Mouse (Mus musculus) heart, postnatal 14 days (tissue): ENCODE measurements around the gene Actr8. TPM values are rescaled to one million over a fixed set of nuclear protein-coding genes. Genes with fewer than 3 reads are reported as not detected.

ENCODE experiments used
- DNase-seq, 2 experiments: peaks; one replicate each; pipeline ENCODE4 v3.0.0; 2021 to 2022
- intact Hi-C: fragments of 180-260 bp; cut with DNase I; formaldehyde crosslinking; loops from one replicate; pipeline ENCODE4 v1.15.1; 2025
- total RNA-seq, 2 experiments: library from RNA; stranded (reverse); gene quantifications; 2 replicates each; pipeline ENCODE4 v1.2.3; 2021

Actr8 gene
- total RNA-seq, 2 experiments from 2014 or later: 38.3 to 39.3 TPM

DNA sequence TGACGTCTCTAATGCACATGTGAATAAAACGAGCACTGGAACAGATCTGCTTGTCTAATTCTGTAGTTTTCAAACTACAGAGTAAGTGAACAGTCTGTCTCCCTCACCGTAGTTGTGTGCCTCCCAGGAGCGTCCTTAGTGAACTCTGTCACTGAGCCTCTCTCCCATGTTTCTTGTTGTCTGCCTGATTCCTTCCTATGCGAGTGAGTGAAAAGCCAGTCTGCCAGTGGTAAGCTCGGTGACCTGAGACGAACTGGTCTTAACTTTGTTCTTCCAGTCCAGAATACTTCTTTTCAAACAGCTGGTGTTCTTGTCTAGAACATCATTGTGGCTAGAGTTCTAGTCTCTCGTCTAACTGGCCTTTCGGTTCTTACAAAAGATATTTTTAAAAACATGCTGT lies 9.6 kb downstream of the Actr8 start:
- no peak for DNase-seq
- intact Hi-C loops: no loop called here

DNA sequence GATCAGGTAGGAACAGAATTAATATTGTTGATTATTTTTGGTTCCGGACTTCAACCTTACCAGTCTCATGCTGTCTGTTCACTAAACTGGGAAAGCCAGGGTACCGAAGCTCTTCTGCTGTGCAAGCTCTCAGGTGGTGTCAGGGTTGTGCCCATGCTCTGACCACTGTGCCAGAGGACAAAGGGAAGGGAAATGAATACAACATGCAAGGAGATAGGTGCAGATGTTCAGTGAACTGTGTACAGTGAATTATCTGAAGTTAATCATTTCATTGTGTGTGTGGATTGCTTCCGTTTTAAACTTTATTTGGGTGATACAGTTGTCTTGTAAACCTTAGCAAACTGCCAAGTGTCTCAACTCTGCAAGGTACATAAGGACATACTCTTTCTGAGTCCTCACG lies 10.2 kb downstream of the Actr8 start:
- intact Hi-C loops: no loop called here

DNA sequence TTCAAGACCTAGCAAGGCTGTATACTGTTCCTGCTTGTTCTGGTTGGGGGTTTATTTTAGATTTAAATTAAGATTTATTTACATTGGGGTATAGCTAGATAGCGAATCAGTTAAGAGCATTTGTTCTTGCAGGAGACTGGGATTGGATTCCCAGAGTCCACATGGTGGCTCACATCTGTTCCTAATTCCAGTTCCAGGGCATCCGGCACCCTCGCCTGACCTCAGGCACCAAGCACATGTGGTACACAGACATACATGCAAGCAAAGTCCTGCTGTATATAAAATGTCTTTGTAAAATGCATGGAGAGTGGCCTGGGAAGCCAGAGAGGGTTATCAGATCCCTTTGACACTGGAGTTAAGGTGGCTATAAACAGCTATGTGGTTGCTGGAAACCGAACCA lies 16.8 kb downstream of the Actr8 start:
- intact Hi-C loops: no loop called here
- no peak for DNase-seq

More for the DNA sequence above, 10.2 kb downstream of the Actr8 start:
- DNase-seq: no peak

DNA sequence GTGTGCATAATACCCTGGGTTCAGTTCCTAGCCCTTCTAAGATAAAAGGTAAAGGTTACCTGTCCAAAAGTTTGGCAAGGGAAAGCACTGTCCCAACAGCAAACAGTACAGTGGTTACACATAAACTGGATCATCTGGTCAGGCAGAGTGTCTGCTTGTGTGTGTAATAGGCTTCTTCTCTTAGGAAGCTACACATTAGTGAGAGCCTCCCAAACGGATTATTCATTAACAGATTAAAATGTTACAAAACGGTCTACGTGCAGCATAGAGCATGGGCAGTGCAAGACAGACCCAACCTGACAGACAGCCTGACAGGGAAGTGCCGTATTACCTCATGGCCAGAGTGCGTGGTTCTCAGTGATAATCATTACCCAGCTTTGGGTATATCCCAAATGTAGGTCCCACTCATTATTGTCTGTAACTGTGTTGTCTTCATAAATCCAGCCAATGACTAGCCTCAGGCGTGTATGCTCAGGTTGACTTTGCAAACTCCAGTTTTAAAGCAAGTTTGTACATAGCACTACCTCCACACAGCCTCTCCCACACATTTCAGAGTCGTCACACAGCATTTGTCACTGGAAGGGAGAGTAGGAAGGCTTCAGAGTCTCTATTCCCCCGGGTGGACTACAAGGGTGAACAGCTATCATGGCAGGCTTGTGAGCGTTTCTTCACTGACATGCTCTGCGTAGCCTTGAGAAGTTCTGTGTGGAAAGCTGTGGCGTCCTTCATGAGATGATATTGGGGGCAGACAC lies 18.0 kb downstream of the Actr8 start:
- no peak for DNase-seq
- intact Hi-C loops: no loop called here

DNA sequence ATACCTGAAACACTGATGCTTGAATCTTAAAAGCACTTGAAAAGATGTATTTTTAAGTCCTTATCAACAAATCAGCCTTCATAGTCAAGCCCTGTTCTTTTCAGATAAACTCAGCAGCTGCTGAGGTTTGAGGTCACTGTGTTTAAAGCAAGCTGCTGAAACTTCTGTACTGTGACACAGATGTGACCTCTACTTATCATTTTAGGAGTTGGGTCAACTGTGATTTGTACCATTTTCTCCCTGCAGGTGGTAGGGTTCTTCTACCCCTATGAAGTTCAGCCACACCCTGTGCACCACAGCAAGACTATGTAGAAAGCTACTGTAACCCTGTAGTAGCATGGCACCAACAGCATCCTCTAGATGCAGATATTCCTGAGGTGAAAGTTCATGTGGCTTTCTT lies 19.2 kb downstream of the Actr8 start:
- intact Hi-C loops: no loop called here
- DNase-seq: no peak

DNA sequence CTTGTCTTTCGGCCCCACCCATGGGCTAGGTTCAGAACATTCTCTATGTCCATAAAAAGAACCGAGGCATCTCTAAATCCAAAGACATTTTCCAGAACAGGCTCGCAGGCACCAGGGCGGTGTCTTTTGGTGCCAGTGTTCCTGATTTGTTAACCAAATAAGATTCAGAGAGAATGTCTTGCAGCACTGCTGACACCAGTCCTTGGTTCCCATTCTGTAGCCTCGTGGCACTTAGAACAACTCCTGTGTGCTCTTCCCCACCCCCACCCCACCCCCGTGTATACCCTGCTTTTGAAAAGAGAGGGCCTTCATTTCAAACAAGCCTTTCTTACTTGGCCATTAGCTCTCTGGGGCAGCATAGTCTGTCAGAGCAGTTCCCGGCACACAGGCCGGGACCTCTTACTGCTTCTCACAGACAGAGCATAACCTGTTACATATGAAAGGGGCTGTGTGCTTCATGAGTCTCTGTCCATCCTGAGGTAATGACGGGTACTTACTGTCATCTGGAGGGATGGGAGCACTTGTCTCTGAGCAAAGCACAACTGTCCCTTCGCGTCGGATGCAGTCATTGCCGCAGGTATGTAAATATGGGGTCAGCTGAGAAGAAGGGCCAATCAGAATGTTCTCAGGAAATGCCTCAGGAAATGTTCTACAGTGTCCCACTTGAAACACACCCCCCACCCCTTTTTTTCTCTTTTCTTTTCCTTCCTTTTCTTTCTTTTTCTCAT lies 20.8 kb downstream of the Actr8 start:
- no peak for DNase-seq
- intact Hi-C loops: no loop called here

DNA sequence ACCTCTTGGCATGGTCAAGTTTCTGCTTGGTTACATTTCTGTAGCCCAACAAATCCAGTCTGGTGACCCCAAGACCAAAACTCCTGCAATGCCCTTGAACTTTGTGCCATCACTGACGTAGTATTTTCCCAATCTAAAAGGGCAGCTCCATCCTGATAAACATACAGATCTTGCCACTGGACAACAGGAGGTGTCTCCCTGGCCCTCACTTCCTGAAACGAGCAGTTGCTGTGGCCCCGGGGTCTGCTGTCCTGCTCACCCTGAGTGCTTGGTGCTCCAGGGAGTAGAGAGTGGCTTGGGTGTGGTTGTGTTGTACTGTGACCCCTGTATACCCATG lies 21.3 kb downstream of the Actr8 start:
- intact Hi-C loops: no loop called here

DNA sequence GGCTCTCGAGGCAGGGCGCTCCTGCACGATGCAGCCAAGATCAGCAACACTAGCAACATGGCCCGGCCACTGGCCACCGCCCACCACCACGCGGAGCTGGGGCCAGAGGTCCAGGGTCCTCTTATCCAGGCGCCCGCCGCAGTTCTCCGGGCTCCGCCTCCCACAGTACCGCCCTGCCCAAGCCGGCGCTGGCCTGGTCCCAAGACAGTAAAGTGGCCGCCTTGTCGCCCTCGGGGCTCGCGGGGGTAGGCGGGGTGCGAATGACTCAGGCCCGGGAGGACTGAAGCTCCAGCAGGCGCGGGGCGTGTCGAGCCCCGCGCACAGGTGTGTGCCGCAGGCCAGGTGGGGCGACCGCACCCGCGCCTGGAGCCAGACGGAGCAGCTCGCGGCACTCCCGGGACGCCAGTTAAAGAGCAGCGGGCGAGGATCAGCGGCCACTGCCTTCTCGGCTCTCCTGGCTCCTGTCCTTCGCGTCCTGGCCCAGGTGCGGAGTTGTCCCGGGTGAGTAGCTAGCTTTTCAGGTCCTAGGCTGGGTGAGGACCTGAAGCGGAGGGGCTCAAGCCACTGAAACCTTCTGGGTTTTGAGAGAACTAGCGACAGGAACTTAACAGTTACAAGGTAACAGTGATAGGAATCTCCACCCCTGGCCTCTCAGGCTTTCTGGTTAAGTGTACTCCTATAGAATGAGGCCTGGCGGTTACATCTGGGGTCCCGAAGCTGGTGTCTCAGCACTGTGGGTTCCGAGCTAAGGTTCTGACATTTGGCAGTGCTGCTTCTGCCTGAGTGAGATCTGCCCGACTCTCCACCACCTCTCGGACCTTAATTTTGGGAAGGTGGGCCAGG lies 30.8 kb downstream of the Actr8 start, which contains the start of the genes Il17rb and Chdh:
Gene Il17rb, minus strand, starts transcription at position 164 of the 843 bp plus-strand sequence.
Gene Chdh, plus strand, starts transcription at position 291 of the 843 bp plus-strand sequence.
- DNase-seq: peak; percentile 60 to 61
- intact Hi-C loops: no loop called here

More for the DNA sequence above, 21.3 kb downstream of the Actr8 start:
- no peak for DNase-seq

DNA sequence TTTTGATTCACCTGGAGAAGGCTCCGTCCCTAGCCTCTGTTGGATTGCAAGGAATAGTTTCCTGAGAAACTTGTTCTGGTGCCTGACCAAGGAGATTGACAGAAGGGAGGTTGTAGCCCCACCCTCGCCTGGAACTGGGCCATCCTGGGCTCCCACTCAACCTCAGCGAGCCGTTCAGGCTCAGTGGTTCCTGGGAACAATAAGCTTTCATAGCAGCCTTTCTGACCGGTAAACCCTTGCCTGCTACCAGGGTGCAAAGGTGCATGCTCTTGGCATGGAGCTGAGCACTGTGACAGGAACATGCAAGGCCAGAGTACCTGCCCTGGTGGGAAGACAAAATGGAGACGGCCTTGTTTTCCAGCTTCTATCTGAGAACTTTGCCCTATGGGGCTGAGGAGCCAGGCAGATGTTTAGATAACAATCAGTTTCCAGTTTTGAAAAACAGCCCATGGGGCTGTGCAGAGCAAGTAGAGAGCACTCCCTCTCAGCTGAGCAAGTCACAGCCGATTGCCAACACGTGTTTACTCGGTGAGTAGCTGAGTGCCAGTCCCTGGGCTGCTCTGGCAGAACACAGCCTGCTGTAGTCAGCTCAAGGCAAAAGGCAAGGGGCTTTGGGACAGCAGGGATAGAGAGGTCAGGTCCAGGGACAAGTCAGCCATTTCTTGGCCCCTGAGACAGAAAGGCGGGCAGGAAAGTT lies 31.9 kb downstream of the Actr8 start:
- intact Hi-C loops: no loop called here
- peak; percentile 71 to 80 for DNase-seq

DNA sequence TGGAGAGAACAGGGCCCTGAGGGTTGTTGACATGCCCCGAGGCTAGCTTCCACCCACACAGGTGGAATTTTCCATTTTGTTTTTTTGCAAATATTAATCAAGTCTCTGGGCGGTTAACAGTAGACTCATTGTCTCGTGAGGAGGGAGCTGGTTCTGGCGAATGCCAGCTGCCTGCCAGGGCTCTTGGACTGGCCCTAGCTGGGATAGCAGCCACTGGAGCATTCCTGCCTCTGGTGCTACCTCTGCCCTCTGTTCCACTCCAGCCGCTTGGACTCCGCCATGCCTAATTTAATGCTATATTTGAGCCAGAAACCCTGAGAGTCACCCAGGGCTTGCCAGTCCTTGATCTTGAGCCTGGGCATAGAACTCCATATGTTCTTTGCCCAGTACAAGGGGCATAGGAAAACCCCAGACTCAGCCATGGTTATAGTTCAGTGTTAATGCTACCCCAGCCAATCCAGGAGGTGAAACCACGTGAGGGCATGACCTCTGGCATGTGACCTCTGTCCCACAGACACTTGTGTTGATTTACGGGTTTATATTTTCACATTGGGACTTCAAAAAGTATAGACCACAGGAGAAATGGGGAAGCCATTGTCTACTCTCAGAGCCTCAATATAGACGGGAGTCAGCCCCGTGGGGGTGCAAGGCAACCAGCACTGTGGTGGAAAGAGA lies 33.9 kb downstream of the Actr8 start:
- intact Hi-C loops: no loop called here
- no peak for DNase-seq

DNA sequence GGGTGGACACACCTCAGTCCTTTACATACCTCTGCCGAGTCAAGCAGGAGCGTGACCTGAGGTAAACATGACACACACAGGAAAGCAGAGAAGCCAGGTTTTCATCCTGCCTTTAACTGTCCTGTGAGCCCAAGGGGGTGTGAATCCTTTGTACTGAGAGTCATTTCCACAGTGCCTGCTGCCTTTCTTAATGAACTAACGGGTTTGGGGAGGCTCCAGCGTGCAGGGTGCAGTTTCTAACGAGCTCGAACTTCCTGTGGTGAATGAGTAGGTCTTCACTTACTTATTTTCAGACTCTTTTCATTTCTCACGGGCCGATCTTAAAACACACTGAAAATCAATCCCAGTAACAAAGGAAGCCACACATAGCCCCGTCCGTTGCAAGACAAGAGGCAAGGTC lies 36.4 kb downstream of the Actr8 start:
- intact Hi-C loops: no loop called here
- DNase-seq: no peak

DNA sequence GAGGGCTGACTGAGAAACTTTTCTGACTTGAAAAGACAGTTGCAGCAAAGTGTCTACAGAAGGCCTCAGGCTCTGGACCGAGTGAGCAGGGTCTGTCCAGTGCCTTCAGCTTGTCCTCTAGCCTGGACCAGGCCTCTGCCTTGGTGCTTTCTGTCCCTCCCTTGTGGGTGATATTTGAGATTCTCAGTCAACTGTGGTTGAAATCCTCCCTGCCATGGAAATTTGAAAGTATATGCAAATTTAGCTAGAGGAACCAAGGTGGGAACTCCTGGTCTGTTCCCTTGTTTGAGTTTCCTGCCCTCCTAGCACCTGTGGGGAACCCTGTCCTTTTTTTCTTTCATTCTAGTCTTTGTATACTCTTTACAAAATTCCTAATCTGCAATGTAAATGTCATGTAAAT lies 36.9 kb downstream of the Actr8 start:
- intact Hi-C loops: no loop called here
- DNase-seq: no peak

DNA sequence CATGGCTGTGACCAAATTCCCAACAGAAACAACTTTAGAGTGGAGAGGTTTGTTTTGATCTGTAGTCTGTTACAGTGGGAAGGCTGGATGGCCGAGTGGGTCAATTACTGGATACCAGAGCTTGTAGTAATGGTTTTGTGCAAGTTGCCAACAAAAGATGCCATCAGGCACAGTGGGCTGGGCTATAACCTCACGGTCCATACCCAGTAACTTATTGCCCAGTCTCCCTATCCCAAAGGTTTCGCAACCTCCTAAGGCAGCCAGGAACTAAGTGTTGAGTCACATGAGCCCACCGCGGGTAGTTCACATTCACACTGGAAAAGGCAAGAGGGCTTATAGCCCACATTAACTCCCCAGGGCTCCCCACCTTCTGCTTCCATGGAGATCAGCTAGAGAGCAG lies 38.5 kb downstream of the Actr8 start:
- DNase-seq: no peak
- intact Hi-C loops: no loop called here

DNA sequence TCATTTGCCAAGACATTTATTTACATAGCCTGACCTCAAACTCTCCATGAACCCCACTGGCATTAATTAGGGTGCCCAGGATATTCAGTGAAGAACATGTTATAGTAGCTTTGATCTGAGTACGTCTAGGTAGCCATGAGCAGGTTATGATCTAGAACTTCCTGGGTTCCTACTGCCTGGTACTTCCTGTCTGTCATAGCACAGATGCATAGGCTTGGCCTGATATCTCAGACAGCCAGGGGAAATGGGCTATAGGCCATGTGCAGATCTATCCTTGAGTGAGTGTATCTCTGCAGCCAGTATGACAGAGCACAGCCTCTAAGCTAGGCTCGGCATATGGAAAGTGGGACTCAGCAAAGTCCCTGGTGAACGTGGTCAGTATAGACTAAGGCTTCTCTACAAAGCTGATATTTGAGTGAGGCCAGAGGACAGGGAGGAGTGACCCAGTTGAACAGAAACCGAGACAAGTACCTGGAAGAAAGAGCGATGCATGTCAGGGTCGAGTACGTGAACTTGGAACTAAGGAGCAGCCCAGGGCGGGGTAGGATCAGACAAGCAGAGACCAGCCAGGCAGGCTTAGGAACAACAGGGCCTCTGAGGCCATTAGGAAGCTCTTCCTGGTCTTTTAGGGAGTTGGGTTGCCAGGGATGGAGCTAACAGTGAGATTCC lies 39.8 kb downstream of the Actr8 start:
- no peak for DNase-seq
- intact Hi-C loops: no loop called here

DNA sequence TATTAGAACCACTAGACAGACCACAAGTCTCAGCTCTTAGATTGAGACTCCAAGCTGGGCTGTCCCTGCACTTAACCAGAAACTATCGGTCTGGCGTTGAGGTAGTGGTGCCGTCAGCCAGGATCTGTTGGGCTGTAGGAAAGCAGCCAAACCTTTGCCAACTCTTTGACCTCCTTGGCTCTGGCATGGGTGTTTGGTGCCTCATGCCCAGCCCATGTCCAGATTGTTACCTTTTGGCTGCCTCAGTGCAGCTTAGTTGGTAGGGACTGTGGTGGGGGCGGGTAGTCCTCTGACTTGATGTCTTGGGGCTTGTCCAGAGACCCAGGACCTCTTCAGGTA lies 40.3 kb downstream of the Actr8 start:
- intact Hi-C loops: no loop called here
- no peak for DNase-seq

DNA sequence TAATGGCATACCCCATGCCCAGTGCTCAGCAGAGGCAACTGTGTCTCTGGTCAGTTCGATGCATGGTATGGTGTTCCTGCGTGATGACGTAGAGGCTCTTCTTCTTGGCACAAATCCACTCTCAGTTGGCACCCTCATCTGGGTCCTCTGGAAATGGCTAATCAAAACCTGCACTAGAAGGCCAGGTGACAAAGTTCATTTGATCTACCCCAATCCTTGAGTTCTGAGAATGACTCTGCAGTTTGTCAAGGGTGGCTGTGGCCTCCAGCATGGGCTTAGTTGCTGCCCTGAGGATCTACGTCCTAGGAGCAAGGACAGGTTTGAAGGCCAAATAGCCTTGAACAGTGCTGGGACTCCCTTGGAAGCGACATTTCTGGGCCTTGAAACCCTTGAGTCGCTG lies 40.7 kb downstream of the Actr8 start:
- intact Hi-C loops: no loop called here
- no peak for DNase-seq

DNA sequence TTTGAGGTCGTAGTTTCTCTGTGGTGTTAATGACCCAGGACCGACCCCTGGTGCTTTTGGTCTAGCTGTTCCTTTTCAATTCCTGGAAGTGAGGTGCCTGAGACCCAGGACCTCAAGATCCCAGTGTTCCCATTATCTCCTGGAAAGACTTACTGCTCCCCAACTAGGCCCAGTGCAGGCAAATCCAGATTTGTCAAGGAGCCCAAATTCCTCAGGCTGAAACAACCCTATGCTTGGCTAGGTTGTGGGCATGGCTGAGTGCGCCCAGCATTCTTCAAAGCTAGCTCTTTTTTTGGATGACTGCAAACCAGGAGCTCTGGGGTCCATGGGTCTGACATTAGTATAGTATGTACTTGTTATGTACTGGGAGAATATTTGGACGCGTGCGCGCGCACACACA lies 41.2 kb downstream of the Actr8 start:
- no peak for DNase-seq
- intact Hi-C loops: no loop called here

DNA sequence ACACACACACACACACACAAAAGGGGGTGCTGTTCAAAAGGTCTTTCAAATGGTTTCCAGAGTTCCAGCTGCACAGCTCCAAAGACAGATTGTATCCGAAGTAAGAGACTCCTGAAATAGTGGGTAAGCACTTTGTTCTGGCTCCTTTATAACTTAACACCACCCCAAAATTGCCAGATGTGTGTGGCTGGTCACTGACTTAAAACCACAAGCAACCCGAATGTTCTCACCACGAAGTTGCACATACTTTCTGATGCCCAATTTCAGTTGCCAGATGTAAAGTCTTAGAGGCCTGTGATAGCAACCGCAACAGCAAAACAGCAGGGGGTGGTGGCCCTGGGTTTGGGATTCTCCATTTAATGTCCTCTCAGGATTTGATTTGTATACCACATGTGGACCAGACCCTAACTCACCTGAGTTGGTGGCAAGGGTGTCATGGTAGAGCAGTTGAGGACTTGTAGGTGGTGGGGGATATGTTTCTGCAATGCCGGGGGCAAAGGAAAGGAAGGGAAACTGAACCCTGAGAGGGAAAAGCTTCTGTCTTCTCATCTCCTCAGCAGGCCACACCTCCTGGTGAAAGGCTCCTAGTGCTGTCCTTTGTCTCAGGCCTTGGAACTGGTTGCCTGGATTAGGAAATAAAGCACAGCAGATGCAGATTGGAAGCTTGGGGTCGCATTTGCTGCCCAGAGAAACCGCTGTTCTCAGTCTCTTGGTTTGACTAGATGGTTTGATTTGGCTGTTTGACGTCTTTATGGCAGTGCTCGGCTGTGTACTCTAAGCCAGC lies 41.8 kb downstream of the Actr8 start:
- no peak for DNase-seq
- intact Hi-C loops: no loop called here

DNA sequence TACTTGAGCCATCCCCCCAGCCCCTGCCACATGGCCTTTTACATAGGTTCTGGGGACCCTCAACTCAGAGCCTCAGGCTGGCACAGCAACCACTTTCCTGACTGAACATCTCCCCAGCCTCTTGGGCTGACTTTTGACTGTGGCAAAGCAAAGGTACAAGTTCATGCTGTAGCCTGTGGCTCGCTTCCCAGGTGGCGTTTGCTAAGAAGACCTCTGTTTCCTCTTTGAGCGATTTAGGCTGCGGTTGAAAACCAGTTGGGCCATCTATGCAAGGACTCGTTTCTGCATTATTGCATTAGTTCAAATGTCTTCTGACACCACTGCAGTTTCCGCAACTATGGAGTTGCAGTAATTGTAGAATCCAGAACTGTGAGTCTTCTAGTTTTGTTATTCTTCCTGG lies 44.3 kb downstream of the Actr8 start:
- intact Hi-C loops: no loop called here
- DNase-seq: no peak
